Mouse (Mus musculus): ENCODE results near the gene D17Wsu92e. TPM values are rescaled to one million over a fixed set of nuclear protein-coding genes. Genes with fewer than 3 reads are reported as not detected.

D17Wsu92e gene
- 75.8 and 81.8 TPM in 2 replicates for polyA plus RNA-seq (2012; ENCODE audit: insufficient read depth, insufficient read length, missing spikeins)

- Histone ChIP-seq H3K27ac (ENCODE audit: insufficient read depth, low read depth, low read length) (peak within 1 kb of the TSS; percentile 74), H3K4me3 (ENCODE audit: insufficient read depth, low read length) (peak within 1 kb of the TSS; percentile 95), H3K4me1 (ENCODE audit: control insufficient read depth, insufficient read depth, low read length) (peaks cover 30% of the 10 kb centered on the region)
- no peak for TF ChIP-seq CTCF (IDR thresholded peaks at IDR 0.05; ENCODE audit: low read depth, low read length)
- TF ChIP-seq POLR2A (IDR thresholded peaks at IDR 0.05; ENCODE audit: borderline replicate concordance, low read depth, low read length) = no peak; the same call in 1 of the 2 replicates
Observed at GRCm38 (mm10) chr17:27820568-27821406, at the start of gene D17Wsu92e. D17Wsu92e (minus strand) TSS chr17:27820648.

DNA sequence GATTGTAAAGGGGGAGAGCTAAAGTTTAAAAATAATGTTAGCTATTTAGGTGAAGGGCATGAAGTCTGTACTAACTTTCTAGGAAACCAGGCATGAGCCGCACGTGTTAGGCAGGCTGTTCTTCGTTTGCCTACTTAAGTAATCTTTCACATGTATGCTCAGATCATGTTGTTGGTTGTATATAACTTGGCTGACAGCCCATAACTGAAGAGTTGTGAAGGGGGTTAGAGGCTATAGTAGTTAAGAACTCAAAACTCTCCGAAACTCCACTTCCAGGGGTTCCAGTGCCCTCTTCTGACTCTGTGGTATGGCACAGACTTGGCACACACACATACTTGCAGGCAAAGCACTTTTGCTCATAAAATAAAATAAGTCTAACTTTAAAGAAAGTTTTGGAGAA lies 46.3 kb upstream of the D17Wsu92e start:
- TF ChIP-seq CTCF (IDR thresholded peaks at IDR 0.05; ENCODE audit: low read depth, low read length) = no peak
- no peak for TF ChIP-seq POLR2A (IDR thresholded peaks at IDR 0.05; ENCODE audit: borderline replicate concordance, low read depth, low read length)
- peaks cover 15% of the 10 kb centered on the region for H3K4me1 ChIP-seq (ENCODE audit: control insufficient read depth, insufficient read depth, low read length)
- no peak overlapping the region for H3K4me3 ChIP-seq (ENCODE audit: insufficient read depth, low read length)
- no peak overlapping the region for H3K27ac ChIP-seq (ENCODE audit: insufficient read depth, low read depth, low read length)

GRCm38 (mm10) chr17:27865461-27865860 lies 45.0 kb upstream of the D17Wsu92e start:
- H3K4me3 ChIP-seq (ENCODE audit: insufficient read depth, low read length) = no peak overlapping the region
- peaks cover 14% of the 10 kb centered on the region for H3K4me1 ChIP-seq (ENCODE audit: control insufficient read depth, insufficient read depth, low read length)
- H3K27ac ChIP-seq (ENCODE audit: insufficient read depth, low read depth, low read length) = no peak overlapping the region
- no peak for TF ChIP-seq CTCF (IDR thresholded peaks at IDR 0.05; ENCODE audit: low read depth, low read length)
- TF ChIP-seq POLR2A (IDR thresholded peaks at IDR 0.05; ENCODE audit: borderline replicate concordance, low read depth, low read length) = no peak

- Histone ChIP-seq H3K27ac (ENCODE audit: insufficient read depth, low read depth, low read length) (no peak overlapping the region), H3K4me3 (ENCODE audit: insufficient read depth, low read length) (no peak overlapping the region), H3K4me1 (ENCODE audit: control insufficient read depth, insufficient read depth, low read length) (peaks cover 19% of the 10 kb centered on the region)
- no peak for TF ChIP-seq CTCF (IDR thresholded peaks at IDR 0.05; ENCODE audit: low read depth, low read length)
- no peak for TF ChIP-seq POLR2A (IDR thresholded peaks at IDR 0.05; ENCODE audit: borderline replicate concordance, low read depth, low read length)
Observed at GRCm38 (mm10) chr17:27859131-27859530, 38.7 kb upstream of the D17Wsu92e start.

- Histone ChIP-seq H3K4me3 (ENCODE audit: insufficient read depth, low read length) (peak overlapping the region; percentile 98), H3K4me1 (ENCODE audit: control insufficient read depth, insufficient read depth, low read length) (peaks cover 19% of the 10 kb centered on the region), H3K27ac (ENCODE audit: insufficient read depth, low read depth, low read length) (peak overlapping the region; percentile 57)
- TF ChIP-seq POLR2A (IDR thresholded peaks at IDR 0.05; ENCODE audit: borderline replicate concordance, low read depth, low read length) = no peak
Observed at GRCm38 (mm10) chr17:27857649-27858475, 37.4 kb upstream of the D17Wsu92e start.

DNA sequence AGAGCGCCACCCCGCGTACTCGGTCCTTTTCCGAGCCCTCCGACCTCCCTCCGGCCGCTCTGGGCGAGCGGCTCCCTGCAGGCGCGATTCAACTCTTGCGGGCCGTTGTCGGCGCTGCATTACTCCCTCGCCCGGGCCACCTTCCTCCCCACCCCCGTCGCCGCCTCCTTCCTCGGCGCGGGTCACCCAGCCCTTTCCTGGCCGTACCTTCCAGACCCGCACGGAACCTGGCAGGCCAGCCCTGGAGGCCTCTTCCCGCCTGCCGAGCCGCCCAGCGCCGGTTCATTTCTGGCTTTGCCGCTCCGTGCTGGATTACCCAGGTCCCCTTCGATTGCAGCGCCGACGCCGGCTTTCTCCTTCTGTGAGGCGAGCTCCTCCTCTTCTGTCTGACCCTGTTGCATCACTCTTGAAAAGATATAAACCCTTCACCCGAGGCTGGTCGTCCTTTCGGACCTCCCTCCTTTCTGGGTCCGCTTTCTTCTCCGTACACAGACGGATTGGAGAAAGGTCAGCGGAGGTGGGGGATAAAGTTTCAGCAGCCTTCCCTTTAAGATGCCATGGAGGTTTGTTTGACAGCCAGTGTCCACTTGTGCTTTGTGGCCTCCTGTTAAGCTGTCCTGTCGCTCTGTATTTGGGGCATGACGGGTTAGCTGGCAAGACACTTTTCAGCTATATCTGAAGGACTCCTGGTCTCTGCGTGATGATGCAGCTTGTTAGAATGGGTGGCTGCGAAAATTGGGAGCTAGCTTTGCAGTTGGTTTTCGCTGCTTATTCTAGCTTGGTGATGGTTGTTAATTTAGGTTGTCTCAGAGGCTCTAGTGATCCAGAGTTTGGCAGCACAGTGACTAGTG lies 36.6 kb upstream of the D17Wsu92e start:
- Histone ChIP-seq H3K4me3 (ENCODE audit: insufficient read depth, low read length) (peak overlapping the region; percentile 98), H3K27ac (ENCODE audit: insufficient read depth, low read depth, low read length) (peak overlapping the region; percentile 57), H3K4me1 (ENCODE audit: control insufficient read depth, insufficient read depth, low read length) (peaks cover 26% of the 10 kb centered on the region)
- TF ChIP-seq CTCF (IDR thresholded peaks at IDR 0.05; ENCODE audit: low read depth, low read length) (no peak), POLR2A (IDR thresholded peaks at IDR 0.05; ENCODE audit: borderline replicate concordance, low read depth, low read length) (no peak)

- H3K4me3 ChIP-seq (ENCODE audit: insufficient read depth, low read length) = peak within 1 kb of the TSS; percentile 98
- TF ChIP-seq POLR2A (IDR thresholded peaks at IDR 0.05; ENCODE audit: borderline replicate concordance, low read depth, low read length) (no peak), CTCF (IDR thresholded peaks at IDR 0.05; ENCODE audit: low read depth, low read length) (no peak)
- H3K27ac ChIP-seq (ENCODE audit: insufficient read depth, low read depth, low read length) = peak within 1 kb of the TSS; percentile 57
- peaks cover 31% of the 10 kb centered on the region for H3K4me1 ChIP-seq (ENCODE audit: control insufficient read depth, insufficient read depth, low read length)
Observed at GRCm38 (mm10) chr17:27856265-27856797, 35.9 kb upstream of the D17Wsu92e start, which contains the start of gene Uhrf1bp1. Uhrf1bp1 (plus strand) TSS chr17:27856441.

GRCm38 (mm10) chr17:27851076-27851475 lies 30.6 kb upstream of the D17Wsu92e start:
- Histone ChIP-seq H3K4me3 (ENCODE audit: insufficient read depth, low read length) (peak overlapping the region; percentile 32), H3K27ac (ENCODE audit: insufficient read depth, low read depth, low read length) (peak overlapping the region; percentile 95)

DNA sequence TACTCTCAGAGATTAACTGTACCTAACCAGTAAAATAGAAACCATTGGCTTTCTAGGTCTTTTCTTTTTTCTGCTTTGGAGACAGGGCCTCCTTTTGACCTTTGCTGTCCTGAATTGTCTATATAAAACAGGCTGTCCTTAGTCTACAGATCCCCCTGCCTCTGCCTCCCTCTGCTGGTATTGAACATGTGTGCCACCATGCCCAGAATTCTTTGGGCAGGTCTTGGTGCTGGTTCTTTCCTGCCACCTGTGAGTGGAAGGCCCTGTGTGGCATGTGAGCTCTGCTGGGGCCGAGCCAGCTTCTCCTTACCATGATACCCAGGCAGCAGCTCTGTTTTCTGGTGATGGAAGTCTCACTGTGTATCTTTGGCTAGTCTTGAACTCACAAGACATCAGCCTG lies 27.9 kb upstream of the D17Wsu92e start:
- Histone ChIP-seq H3K4me1 (ENCODE audit: control insufficient read depth, insufficient read depth, low read length) (peaks cover 27% of the 10 kb centered on the region), H3K27ac (ENCODE audit: insufficient read depth, low read depth, low read length) (no peak overlapping the region), H3K4me3 (ENCODE audit: insufficient read depth, low read length) (no peak overlapping the region)
- TF ChIP-seq CTCF (IDR thresholded peaks at IDR 0.05; ENCODE audit: low read depth, low read length) = no peak
- TF ChIP-seq POLR2A (IDR thresholded peaks at IDR 0.05; ENCODE audit: borderline replicate concordance, low read depth, low read length) = no peak

More at GRCm38 (mm10) chr17:27851076-27851475, 30.6 kb upstream of the D17Wsu92e start:
- no peak for TF ChIP-seq POLR2A (IDR thresholded peaks at IDR 0.05; ENCODE audit: borderline replicate concordance, low read depth, low read length)
- TF ChIP-seq CTCF (IDR thresholded peaks at IDR 0.05; ENCODE audit: low read depth, low read length) = no peak
- H3K4me1 ChIP-seq (ENCODE audit: control insufficient read depth, insufficient read depth, low read length) = peaks cover 29% of the 10 kb centered on the region

Measured in bone marrow macrophage, adult 2 months (primary cell).